Mouse (Mus musculus): ENCODE measurements around the gene Polr2g. TPM values are rescaled to one million over a fixed set of nuclear protein-coding genes. Genes with fewer than 3 reads are reported as not detected.

The Polr2g gene
- total RNA-seq, 2 experiments from 2014 or later, result 32.0 to 35.4 TPM

- intact Hi-C loops (cut with DNase I), result no loop called here
- no peak for DNase-seq
Measured at GRCm38 (mm10) chr19:8765562-8765961, 32.8 kb downstream of the Polr2g start.

GRCm38 (mm10) chr19:8763276-8763675 is 35.1 kb downstream of the Polr2g start:
- DNase-seq, result no peak
- intact Hi-C loops (cut with DNase I), result no loop called here

GRCm38 (mm10) chr19:8760757-8761156 is 37.6 kb downstream of the Polr2g start:
- no peak for DNase-seq
- intact Hi-C loops (cut with DNase I), result no loop called here

GRCm38 (mm10) chr19:8758899-8759298 is 39.5 kb downstream of the Polr2g start:
- intact Hi-C loops (cut with DNase I), result no loop called here
- DNase-seq, result no peak

- no peak for DNase-seq
- intact Hi-C loops (cut with DNase I), result no loop called here
Measured at GRCm38 (mm10) chr19:8757471-8757998, 40.8 kb downstream of the Polr2g start.

- peak; percentile 85 to 91 for DNase-seq
- intact Hi-C loops (cut with DNase I), result no loop called here
Measured at GRCm38 (mm10) chr19:8756635-8757387, 41.6 kb downstream of the Polr2g start, which contains the start of gene Nxf1. Gene Nxf1 (plus strand): TSS chr19:8757073.

GRCm38 (mm10) chr19:8755652-8756051 is 42.7 kb downstream of the Polr2g start:
- DNase-seq, result no peak
- intact Hi-C loops (cut with DNase I), result no loop called here

- intact Hi-C loops (cut with DNase I), result no loop called here
- no peak for DNase-seq
Measured at GRCm38 (mm10) chr19:8747368-8747767, 51.0 kb downstream of the Polr2g start.

- DNase-seq, result no peak
Measured at GRCm38 (mm10) chr19:8745382-8745781, 53.0 kb downstream of the Polr2g start.

More at GRCm38 (mm10) chr19:8745382-8745781, 53.0 kb downstream of the Polr2g start:
- intact Hi-C loops (cut with DNase I), result no loop called here

Other genes with a start within 250 kb of the Polr2g start
- gene Slc22a8, start 207.3 kb downstream of the Polr2g start, total RNA-seq (2021), result not detected
- gene Slc22a6, start 180.5 kb downstream of the Polr2g start, total RNA-seq (2021), result not detected
- not detected for gene Chrm1, start 134.8 kb downstream of the Polr2g start, total RNA-seq (2021)
- 10 to 100 TPM; 27.9 to 30.0 TPM for gene Slc3a2, start 75.2 kb downstream of the Polr2g start, total RNA-seq (2021)
- gene Wdr74, start 62.8 kb downstream of the Polr2g start, total RNA-seq (2021), result 10 to 100 TPM; 15.2 to 20.4 TPM
- under 1 TPM in 1 of 2 experiments, not detected in 1; 0.66 TPM for gene 1700092M07Rik, start 57.9 kb downstream of the Polr2g start, total RNA-seq (2021)
- gene Stx5a, start 57.2 kb downstream of the Polr2g start, total RNA-seq (2021), result 10 to 100 TPM; 19.0 to 19.9 TPM
- 10 to 100 TPM; 24.1 to 32.9 TPM for gene Nxf1, start 41.5 kb downstream of the Polr2g start, total RNA-seq (2021)
- 10 to 100 TPM; 79.6 to 84.2 TPM for gene Tmem223, start 27.6 kb downstream of the Polr2g start, total RNA-seq (2021)
- 1 to 10 TPM; 6.1 to 8.2 TPM for gene Tmem179b, start 24.1 kb downstream of the Polr2g start, total RNA-seq (2021)
- 1 to 10 TPM; 4.6 to 4.9 TPM for gene Taf6l, start 12.2 kb downstream of the Polr2g start, total RNA-seq (2021)
- gene Zbtb3, start 4.0 kb upstream of the Polr2g start, total RNA-seq (2021), result under 1 TPM; 0.42 to 0.74 TPM
- gene Ttc9c, start 20.8 kb upstream of the Polr2g start, total RNA-seq (2021), result 1 to 10 TPM; 9.2 TPM
- gene Hnrnpul2, start 21.4 kb upstream of the Polr2g start, total RNA-seq (2021), result 10 to 100 TPM; 31.0 to 36.6 TPM
- gene AC129217.1, start 31.2 kb upstream of the Polr2g start, total RNA-seq (2021), result 1 to 10 TPM in 1 of 2 experiments, not detected in 1; 1.4 TPM
- gene Bscl2, start 38.9 kb upstream of the Polr2g start, total RNA-seq (2021), result 10 to 100 TPM; 15.9 to 17.8 TPM
- not detected for gene Gng3, start 40.6 kb upstream of the Polr2g start, total RNA-seq (2021)
- 1 to 10 TPM; 5.8 to 8.8 TPM for gene Lrrn4cl, start 52.2 kb upstream of the Polr2g start, total RNA-seq (2021)
- 100 to 1,000 TPM; 197 to 321 TPM for gene Ubxn1, start 72.9 kb upstream of the Polr2g start, total RNA-seq (2021)
- gene Uqcc3, start 82.3 kb upstream of the Polr2g start, total RNA-seq (2021), result 10 to 100 TPM; 56.4 to 67.2 TPM
- gene Lbhd1, start 85.2 kb upstream of the Polr2g start, total RNA-seq (2021), result 1 to 10 TPM; 3.5 TPM
- not detected for gene Gm49403, start 85.4 kb upstream of the Polr2g start, total RNA-seq (2021)
- 10 to 100 TPM; 15.6 to 17.1 TPM for gene 1810009A15Rik, start 90.3 kb upstream of the Polr2g start, total RNA-seq (2021)
- gene Gm49416, start 90.3 kb upstream of the Polr2g start, total RNA-seq (2021), result under 1 TPM in 1 of 2 experiments, not detected in 1; 0.84 TPM
- gene Ints5, start 94.4 kb upstream of the Polr2g start, total RNA-seq (2021), result 1 to 10 TPM; 8.4 to 9.4 TPM
- 10 to 100 TPM; 19.3 to 19.9 TPM for gene Ganab, start 99.5 kb upstream of the Polr2g start, total RNA-seq (2021)
- gene B3gat3, start 121.8 kb upstream of the Polr2g start, total RNA-seq (2021), result 10 to 100 TPM; 28.3 to 31.2 TPM
- 10 to 100 TPM in 1 of 2 experiments, 1 to 10 TPM in 1; 6.9 to 11.0 TPM for gene Rom1, start 130.8 kb upstream of the Polr2g start, total RNA-seq (2021)
- gene Eml3, start 131.0 kb upstream of the Polr2g start, total RNA-seq (2021), result 1 to 10 TPM; 5.1 to 7.3 TPM
- gene Mta2, start 143.3 kb upstream of the Polr2g start, total RNA-seq (2021), result 10 to 100 TPM; 19.4 to 24.1 TPM
- 1 to 10 TPM; 6.0 to 7.7 TPM for gene Tut1, start 155.3 kb upstream of the Polr2g start, total RNA-seq (2021)
- gene Eef1g, start 168.5 kb upstream of the Polr2g start, total RNA-seq (2021), result 100 to 1,000 TPM; 441 to 447 TPM
- gene Ahnak, start 190.7 kb upstream of the Polr2g start, total RNA-seq (2021), result 100 to 1,000 TPM; 171 to 208 TPM